Mouse (Mus musculus) adrenal gland (tissue): ENCODE measurements around the gene 5530401A14Rik.

Experiments used
- intact Hi-C: fragments of 180-260 bp; cut with DNase I; formaldehyde crosslinking; loops from one replicate; pipeline ENCODE4 v1.15.1; 2025
- long read RNA-seq, 2 experiments: library from polyadenylated mRNA; unstranded; transcript quantifications; one replicate each; pipeline ENCODE4 v2.0.0; 2020; ENCODE audit warnings: borderline replicate concordance in 1 of 2; ENCODE audit not compliant: insufficient replicate concordance in 1 of 2

Gene 5530401A14Rik
- long read RNA-seq, experiment 1: 0 reads
- long read RNA-seq, experiment 2: 0 reads

DNA sequence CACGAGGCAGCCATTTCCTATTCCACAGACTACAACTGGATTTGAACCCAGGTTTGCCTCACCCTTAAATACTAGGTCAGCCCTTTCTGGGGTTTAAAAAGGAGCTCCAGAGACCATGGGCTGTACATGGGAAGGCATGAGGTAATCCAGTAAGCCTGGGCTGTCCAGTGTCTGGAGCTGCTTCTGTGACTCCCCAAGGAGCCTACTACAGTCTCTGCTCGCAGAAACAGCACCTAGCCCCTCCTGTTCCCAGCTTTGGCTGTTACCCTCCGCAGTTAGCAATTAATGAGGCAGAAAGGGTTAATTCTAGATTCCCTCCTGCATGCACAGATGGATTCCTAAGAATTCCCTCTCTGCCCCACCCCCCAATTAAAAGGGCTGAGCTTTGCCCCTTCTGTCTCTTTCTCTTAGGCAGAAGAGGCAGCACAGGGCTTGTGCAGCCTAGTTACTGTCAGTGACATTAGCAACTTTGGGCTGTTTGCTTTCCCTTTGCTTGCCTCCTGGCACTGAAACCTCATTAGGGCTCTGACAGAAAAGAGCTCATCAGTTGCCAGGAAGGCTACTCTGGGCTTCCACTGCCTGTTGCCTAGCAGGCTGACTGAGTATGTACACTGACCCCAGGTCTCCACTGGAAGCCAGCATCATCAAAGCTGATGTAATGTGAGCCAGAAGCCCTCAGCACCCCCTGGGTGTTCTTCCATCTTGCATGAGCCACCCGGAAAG, at the start of gene 5530401A14Rik:
5530401A14Rik (plus strand) TSS at position 424 of the 723 bp plus-strand sequence.
- intact Hi-C loops: no loop called here

DNA sequence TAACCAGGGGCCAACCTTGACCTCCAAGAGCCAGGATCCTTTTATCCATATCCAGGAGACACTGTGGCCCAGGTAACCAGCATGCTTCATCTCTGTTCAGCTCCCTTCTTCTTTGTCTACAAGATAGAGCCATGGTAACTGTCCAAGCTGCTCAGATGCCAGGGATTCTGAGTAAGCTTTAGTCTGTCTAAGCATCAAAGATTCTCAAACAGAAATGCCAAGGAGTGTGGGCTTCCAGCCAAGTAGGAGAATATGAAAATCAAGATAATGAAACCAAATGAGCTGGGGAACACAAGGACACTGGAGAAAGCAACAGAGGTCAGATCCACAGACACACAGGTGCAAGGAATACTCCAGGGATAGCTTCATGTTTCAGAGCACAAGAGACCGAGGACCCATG, 45.7 kb upstream of the 5530401A14Rik start:
- intact Hi-C loops: no loop called here

DNA sequence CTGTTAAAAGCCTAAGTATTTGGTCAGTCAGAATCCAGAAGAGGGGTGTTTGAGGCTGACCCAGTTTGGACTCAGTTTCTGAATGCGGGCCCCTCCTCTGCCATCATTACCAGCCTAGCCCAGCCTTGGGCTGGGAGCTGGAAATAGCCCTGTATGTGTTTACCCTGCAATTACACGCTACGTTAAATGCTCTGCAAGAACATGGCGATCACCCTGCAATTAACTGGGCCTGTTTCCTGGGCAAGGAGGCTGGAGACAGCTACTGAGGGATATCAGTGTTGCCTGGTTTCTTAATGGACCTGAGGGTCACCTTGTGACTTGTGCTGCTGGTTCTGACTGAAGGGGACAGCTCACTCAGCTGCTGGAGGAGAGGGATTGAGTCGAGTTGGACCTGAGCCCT, 43.9 kb upstream of the 5530401A14Rik start:
- intact Hi-C loops: no loop called here

DNA sequence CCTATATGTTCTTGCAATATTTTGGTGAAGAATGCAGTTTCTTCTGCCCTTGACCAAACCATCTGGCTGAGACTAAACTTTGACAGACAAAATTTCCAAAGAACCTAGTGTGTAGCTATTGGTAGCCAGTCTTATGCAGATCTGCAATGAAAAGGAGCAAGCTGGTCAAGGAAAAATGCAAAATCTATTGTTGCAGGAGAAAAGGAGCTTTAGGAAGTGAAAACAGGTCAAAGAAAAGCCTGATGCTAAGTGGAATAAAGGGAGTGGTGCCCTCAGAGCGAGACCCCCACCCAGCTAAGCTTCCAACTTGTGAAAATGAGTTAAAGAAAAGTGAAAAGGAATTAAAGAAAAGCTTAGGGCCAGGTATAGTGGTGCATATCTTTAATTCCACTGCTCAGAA, 28.1 kb upstream of the 5530401A14Rik start:
- intact Hi-C loops: no loop called here

DNA sequence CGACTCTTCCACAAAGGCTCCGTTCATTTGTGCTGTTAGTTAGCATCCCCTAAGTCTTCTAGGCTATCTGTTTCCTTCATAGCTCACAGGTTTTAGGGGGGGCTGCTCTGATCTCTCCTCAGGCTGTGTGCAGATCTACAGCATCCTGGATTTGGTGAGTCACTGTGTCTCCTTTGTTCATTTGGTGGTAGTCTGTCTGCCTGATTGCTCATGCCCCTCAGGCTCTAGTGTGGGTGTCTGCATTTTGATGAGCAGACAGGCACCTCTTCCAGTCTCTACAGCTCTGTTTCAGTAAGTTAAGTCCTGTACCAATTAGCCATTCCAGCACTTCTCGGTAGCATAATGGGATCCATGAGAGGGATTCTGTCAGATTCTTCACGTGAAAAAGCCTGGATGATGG, 22.0 kb upstream of the 5530401A14Rik start:
- intact Hi-C loops: no loop called here

DNA sequence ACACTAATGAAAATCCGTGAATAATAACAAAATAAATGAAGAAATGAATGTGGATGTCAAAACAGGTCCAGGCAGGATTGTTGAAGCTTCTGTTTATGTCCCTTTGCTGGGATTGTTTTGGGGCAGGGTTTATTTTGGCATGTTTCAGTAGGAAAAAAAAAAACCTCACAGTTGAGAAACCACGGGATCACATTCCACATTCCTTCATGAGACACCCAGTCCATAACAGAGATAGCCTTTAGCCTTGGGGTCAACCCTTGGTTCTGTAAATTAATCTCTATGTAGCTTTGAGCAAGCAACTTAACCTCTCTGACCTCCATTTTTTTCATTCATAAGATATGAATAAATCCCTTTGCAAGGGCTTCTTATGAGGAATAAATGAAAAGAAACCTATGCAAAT, 19.5 kb upstream of the 5530401A14Rik start:
- intact Hi-C loops: no loop called here

DNA sequence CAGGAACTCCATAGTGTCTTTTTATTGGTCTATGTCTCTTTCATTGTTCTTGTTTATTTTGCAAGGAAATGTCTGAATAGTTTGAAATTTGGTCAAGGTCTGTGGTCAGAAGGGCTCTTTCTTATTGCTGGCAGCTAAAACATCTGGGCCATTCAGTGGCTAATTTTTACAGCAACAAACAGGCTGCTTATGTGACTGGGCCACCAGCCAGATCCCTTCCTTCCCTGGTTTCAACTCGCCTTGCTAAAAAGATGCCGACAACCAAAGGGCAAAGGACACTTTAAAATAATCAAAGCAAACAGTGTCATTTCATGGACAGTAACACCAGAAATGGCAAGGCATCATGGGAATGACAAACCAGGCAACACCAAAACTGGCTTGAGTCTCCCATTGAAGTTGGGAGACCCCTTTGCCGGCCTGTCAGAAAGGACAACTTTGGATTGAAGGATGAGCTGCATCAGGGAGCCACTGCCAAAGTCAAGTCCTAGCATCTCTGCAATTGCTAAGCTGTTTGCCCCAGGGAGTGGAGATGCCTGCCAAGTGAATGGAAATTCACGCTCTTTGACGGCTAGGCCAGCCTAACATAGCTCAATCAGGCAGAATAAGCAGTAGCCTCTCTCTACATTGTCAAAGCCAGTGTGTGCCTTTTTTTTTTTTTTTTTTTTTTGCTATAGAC, 15.3 kb upstream of the 5530401A14Rik start:
- intact Hi-C loops: no loop called here

DNA sequence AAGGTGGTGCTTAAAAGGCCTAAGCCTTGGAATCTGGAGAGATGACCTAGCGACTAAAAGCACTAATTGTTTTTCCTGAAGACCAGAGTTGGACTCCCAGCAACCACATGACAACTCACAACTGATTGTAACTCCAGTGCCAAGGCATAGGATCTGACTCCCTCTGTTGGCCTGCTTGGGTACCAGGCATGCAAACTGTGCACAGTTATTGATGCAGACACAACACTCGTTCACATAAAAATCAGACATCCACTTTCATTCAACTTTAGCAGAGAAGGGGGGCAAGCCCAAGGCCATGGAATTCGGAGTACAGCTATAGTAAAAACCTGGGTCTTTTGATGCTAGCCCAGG, 14.8 kb upstream of the 5530401A14Rik start:
- intact Hi-C loops: no loop called here

DNA sequence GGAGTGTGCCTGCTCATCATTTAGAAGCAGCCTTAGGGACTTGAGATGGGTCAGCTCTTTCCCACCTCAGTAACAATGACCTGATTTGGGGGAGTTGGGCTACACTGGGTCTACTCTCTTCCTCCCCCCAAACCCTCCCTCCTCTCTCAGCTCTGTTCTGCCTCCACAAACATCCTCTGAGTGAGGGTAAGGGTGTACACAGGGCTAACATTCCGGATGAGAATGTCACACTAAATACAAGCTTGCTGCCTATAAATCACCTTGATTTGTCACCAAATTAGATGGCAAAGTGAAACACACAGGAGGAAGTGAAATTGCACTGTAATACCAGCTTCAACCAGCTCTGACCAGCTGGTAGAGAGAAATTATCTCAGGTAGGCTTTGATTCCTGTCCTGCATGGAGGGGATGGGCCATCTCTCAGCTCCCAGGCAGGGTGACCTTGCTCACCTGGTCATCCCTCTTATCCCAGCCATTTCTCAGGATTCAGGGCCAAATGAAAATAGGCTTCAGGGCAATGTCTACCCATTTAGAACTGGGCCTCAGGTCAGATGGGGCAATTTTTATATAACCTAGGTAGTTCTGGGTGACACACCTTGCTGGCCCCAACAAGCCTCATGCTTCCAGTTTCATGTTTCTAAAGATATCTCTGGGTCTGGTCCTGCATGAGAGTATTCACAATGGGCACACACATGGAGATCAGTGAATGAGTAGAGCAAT, 12.5 kb upstream of the 5530401A14Rik start:
- intact Hi-C loops: no loop called here

DNA sequence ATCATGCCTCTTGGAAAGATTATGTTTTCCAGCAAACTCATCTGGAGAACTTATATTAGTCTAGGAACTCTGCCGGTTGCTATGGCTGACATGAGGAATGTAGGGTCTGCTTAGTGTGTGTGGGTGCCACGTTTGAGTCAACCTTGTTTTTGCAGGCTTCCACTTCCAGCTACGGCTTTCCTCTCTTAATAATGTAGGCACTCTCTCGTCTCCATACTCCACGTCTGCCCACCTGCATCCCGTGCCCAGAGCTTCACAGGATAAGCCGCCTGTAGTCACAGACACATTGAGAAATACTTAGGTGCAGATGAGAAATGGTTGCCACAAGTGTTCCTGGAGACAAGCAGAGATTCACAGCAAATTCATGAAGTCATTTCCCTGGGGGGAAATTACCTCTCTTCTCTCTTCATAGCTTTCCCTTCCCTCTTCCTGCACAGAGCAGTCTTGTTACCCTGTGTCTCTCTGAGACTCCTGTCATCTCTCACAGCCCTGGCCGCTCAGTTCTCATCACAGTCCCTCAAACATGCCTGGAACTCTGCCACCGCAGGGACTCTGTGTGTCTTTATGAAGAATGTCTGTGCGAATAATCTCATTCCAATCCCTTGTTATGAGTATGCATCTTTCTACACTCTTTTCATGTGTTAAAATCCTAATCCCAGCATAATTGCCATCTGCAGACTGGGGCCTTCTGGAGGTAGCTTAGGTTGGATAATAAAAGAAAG, 5.3 kb downstream of the 5530401A14Rik start:
- intact Hi-C loops: no loop called here

DNA sequence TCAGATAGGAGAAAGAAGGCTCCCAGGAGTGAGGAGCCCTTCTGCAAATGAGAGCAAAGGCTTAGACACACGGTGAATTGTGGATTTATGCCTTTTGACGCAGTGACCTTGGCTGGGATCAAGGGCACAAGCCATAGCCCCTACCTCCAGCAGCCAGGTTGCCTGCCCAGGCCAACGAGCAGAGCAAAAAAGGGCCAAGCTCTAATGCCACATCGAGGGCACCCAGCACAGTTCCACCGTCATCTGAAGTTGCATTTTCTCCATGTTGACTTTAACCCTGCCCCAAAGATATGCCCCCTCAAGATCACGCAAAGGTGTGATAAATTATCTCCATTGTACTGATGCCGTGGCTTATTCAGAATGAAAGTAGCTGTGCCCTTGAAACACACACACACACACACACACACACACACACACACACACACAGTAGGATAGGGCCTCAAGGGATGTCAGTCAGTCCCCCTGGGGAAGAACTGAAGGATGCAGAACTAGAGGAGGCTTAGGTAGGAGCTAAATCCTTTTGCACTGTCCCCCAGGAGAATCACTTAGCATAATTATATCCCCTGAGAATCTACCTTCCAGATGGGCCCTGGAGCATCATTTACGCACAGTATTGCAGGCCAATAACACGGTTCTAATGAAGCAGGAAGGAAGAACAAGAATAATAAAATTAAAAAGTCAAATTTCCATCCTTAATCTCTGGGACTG, 11.2 kb downstream of the 5530401A14Rik start:
- intact Hi-C loops: no loop called here

DNA sequence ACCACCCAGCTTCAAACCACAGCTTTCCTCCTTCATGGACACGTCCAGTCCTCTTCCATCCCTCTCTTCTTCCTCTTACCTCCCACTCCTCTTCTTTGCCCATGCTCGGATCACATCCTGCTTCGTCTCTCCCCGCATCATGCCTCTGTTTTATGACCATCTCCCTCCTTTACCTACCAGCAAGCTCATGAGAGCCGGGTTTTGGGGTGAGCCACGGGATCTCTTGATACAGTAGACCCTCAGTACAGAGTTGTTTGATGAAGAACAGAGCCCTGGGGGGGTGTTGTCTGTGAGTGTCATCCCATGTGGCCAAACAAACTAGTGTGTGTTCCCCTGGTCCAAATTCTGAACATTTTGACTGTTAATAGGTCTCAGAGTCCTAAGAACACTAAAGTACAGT, 36.0 kb downstream of the 5530401A14Rik start:
- intact Hi-C loops: no loop called here

DNA sequence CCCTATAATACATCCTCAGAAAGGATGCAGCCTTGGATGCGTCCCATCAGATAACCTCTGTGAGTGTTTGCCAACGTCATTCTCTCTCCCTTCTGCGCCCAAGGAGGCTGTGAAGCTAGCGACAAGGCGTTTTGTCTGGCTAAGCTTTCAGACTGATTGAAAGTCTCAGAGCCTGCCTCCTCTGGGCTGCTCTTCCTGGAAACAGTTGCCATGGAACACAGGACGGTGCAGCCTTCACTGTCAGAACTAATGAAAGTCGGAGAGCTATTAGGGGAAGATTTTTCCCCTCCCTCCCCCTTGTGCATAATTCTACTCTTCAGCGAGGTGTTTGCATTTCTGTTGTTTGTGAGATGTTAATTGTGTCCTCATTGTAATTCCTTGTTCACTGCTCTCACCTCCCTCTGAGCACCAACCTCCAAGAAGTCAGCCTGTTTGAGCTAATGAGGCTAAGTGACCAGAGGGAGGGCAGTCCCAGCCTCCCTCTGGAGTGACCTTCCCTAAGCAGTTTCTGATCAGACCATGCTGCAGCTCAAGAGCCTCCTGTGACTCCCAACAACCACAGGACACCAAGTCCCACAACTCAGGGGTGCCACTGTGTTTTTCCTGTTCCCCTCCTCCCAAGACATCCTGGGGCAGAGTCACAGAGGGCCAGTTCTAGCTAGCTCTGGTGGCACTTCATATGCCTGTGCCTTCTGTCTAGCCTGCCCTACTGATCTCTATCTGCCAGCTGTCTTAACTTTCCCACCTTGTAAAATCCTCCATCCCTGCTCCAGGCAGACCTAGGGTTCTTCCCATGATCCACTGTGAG, 37.3 kb downstream of the 5530401A14Rik start:
- intact Hi-C loops: no loop called here

DNA sequence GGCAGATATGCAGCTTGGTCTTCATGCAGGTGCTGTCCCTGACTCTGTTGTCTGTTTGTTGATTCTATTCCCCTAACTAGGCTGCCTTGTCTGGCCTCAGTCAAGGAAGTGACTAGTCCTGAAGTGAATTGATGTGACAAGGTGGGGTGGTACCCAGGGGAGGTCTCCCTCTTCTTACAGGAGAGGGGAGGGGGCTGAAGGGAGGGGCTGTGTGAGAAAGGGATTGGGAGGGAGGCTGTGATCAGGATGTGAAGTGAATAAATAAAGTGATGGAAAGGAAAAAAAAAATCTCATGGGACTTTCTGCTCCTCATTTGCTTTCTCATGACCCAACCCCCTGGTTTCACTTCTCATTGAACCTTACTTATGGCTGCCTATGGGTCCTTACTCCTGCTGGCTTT, 41.8 kb downstream of the 5530401A14Rik start:
- intact Hi-C loops: no loop called here

DNA sequence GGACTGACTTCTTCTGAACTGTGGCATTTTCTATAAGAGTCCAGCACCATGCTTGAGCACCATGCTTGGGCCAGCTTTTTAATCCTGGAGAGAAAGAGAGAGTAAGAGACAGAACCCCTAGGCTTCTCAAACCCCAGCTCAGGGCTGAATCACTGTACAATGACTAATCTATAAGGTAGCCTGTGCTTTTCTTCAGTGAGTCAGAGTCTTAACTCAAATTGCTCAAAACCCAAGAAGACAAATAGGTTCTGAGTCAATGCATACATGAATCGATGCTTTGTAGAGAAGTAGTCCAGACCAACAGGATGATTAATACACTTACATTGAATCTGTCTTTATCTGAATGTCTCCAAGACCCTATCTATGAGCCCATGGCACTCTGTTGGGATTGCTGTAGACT, 48.3 kb downstream of the 5530401A14Rik start:
- intact Hi-C loops: no loop called here

DNA sequence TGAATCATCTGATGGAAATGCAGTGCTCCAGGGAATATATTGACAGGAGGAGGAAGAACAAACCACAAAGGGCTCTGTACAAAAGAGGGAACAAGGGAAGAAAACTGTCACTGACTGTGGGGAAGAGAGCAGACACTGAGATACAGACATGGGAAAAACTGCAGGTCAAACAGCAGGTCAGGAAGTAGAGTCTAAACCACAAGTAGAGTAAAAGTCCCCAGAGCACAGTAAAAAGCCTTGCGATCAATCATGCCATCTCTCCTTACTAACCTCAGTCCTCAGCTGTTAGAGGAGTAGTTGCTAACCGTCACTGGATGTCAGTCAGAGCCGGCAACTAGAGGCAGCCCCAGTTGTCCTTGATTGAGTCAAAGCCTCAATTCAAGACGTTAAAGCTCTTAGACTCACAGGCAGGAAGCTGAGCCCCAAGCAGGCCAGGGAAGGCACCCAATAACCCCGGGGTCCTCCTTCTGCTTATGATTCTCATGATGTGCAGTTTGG, 49.0 kb downstream of the 5530401A14Rik start:
- intact Hi-C loops: no loop called here

DNA sequence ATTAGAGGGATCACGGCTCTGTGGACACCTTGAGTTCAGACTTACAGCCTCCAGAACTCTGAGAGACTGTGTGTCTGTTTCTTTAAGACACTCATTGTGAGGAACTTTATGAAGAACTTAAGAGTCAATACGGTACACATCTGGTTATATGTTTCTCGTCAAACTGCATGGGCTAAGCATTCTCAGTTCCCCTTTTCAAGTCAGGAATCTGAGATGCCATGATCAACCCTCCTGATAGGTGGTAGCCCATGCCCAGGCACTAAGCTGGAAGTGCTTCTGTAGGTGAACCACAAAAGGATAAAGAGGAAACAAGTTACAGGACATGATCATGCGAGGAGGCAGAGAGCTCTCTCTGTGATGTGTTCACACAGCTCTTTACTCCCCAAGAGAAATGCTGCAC, 52.6 kb downstream of the 5530401A14Rik start:
- intact Hi-C loops: no loop called here

DNA sequence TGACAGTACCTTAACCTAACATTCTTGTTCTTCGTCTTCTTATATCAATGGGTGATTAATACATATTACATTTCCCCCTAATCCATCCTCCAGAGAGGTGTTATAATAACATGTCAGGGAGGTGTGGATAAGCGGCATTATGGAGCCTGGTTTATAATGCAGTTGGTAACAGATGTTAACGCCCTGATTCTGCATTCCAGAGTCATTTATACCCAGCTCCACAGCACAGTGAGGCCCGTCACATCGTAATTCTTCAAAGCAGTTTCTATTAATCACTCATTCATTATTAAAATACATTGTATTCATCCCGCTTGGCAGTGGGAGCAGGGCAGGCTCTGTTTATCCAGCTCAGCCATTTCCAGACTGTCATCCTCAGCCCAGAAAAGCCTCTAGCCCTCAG, 55.0 kb downstream of the 5530401A14Rik start:
- intact Hi-C loops: no loop called here

DNA sequence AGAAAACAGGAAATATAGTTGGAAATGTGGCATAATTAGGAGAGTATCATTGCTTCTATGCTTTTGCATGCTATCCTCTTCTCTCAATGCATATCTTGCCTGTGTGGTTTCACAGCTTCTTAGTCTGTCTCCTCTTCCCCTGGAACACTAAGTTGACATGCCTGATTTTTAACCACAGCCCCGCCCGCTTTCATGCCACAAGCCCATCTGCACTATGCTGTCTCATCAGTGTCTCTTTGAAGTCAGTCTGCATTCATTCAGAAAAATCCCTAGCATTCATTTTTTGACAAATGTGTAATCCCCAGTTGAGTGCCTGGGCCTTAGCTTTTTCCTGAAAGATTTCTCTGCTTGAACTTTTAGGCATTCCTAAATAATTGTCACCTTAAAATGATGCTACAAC, 62.6 kb downstream of the 5530401A14Rik start:
- intact Hi-C loops: no loop called here

DNA sequence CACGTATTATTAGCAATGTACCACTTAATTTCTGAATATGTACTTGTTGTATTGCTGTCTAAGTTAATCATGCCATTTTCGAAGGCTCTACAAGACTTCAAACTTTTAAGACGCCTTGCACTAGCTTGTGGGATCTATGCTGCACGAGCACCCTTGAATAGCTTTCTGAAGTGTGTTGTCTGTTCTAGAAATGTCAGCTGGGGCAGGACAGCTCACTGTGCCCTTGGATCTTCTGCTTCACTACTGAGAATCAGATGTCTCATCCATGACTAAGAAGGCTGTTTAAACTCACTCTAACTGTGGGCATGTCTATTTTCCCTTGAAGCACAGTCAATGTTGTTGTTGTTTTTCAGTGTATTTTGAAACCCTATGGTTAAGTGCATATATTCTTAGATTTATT, 63.2 kb downstream of the 5530401A14Rik start:
- intact Hi-C loops: no loop called here
